Mouse (Mus musculus) cortical plate, adult 2 months (tissue): ENCODE data around the gene Cox8b.

Source experiments
- CTCF ChIP-seq: fragments of 200-500 bp; IDR thresholded peaks from 2 replicates; pipeline ENCODE4 v1.5.1; 2011; ENCODE audit warnings: mild to moderate bottlenecking, control low read depth, low read length; ENCODE audit not compliant: insufficient read depth; ENCODE audit errors: extremely low read depth
- POLR2A ChIP-seq: fragments of 200-500 bp; IDR thresholded peaks from 2 replicates; pipeline ENCODE4 v1.6.1; 2011; ENCODE audit warnings: mild to moderate bottlenecking, low read length, control low read depth; ENCODE audit not compliant: insufficient read depth; ENCODE audit errors: extremely low read depth

DNA sequence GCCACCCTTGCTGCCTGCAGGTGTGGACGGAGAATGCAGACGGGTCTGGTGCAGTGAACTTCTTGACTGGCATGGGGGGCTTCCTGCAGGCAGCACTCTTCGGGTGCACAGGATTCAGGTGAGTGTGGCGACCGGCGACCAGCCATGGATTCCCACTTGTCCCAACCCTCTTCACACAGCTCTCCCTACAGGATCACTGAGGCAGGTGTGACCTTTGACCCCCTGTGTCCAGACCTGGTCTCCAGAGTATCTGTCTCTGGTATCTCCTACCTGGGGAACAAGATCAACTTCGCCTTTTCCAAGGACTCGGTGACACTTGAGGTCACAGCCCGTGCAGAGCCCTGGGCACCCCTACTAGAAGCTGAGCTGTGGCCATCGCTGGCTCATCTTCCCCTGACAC, 46.1 kb upstream of the Cox8b start:
- TF ChIP-seq CTCF (no peak), POLR2A (no peak)
